Mouse (Mus musculus) adrenal gland (tissue): Measurements from ENCODE around the gene Fggy.

Experiments
- intact Hi-C: fragments of 180-260 bp; cut with DNase I; formaldehyde crosslinking; loops from one replicate; pipeline ENCODE4 v1.15.1; 2025

Gene Fggy

GRCm38 (mm10) chr4:95771542-95771941 lies 214.2 kb downstream of the Fggy start:
- intact Hi-C loops = no loop called here

DNA sequence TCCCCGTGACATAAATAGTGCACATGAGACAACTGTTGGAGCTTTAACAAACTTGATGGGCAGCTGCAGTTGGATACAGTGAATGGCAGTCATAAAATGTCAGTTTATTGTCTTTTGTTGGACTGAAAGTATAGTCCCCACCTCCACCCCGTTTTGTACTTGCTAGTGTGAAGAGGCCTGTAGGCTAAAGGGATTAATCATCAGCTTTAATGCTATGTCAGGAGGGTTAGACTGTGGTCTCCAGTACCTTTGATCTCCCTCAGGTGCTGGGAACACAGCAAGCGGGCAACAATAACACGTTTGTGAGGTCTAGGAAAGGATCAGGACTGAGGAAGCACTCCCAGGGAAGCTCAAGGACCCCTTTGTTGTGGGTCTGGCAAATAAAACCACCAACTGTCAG lies 214.6 kb downstream of the Fggy start:
- intact Hi-C loops = no loop called here

DNA sequence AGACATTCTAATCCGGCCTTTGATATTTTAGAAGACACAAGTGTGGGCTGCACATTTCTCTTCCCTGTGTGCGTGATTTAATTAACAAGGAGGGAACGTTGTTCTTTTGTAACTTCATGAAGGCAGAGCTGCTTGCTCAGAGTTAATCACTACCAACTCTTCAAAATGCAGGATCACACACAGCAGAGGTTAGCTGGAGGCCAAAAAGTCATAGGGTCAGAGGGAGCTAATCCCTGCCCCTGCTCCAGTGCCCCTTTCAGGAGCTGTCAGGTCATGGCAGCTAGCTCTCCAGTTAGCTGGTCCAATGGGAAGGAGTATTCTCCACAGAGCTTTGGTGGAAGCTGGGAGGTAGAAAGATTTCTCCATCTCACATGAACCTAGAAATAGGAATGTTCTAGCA lies 215.4 kb downstream of the Fggy start:
- intact Hi-C loops = no loop called here

DNA sequence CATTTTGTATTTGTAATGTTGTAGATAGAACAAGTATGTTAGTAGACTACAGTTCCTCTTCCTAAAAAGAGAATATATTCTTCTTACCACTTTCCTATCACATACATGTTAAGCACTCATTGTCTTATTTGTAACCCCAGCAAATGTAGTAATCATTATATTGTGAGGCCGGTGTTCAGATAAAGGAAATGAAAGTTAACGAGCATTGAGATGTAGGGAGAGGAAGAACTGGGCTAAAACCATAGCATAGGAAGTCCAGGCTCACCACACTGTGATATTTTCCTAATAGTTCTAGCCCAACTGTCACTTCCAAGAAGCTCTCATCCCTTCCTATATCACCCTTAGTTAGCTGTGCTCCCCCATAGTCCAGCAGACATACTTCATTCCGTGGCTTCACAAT lies 218.3 kb downstream of the Fggy start:
- intact Hi-C loops = no loop called here

DNA sequence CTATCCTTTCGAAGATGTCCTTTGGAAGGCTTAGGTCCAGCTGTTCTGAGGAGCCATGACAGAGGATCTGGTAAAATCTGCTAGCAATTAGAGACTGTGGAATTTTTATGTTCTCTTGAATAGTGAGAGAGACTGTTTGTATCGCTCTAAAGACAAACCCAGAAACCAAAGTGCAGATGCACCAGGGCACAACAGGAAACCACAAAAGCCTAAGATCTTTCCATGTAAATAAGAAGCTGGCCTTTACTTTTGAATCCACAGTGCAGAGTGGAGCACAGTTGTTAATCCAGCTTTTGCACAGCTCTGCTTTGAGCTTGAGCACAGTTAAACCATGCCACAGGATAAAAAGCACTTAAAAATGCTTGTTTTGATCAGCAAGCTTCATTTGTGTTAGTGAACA lies 220.5 kb downstream of the Fggy start:
- intact Hi-C loops = no loop called here

- intact Hi-C loops = no loop called here
These were observed 221.2 kb downstream of the Fggy start for GRCm38 (mm10) chr4:95778528-95778927.

DNA sequence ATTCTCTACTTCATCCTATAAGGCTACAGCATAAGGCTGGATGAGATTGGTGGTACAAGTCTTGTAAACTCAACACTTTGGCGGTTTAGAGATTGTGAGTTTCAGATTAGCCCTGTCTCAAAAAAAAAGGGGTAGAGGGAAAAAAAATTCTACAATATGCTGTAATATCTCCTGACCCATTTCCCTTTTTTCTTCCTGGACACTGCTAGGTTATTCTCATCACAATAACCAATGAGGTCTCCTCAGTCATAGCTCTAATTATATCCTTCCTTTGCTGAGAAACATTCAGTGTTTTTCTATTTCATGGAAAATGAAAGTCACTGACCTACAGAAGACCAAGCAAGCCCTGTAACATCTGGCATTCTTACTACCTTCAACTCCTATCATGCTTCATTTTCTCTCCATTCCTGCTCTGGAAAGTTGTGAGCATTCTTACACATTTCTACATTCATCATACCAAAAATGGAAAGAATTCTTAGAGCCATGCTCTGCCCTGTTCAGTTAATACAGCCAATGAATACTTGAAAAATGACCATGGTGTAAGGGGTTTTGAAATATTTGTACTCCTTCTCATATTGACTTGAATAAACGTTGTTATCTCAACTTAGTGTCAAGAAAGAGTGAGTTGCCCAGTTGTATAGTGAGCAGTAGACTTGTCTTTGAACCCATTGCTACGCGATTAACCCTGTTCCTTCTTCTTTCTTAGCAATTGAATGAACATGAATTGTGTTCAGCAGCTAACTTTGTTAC lies 227.0 kb downstream of the Fggy start:
- intact Hi-C loops = no loop called here

DNA sequence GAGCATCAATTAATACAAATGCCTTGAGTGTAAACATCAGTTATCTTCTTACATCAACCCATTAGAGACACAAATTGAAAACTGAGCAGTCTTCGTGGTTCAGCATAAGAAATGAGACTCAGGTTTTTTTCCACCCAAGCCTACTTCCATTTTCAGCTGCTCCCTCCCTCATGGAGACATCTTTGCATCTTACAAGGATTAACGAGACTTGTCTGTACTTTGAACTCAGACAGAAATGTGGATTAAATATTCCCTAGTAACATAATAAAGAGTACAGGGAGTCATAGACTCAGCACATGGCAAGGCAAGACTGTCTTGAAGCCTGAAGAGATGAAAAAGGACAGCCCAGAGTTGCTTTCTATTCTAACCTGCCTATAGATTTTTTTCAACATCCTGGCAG lies 230.3 kb downstream of the Fggy start:
- intact Hi-C loops = no loop called here

- intact Hi-C loops = no loop called here
These were observed 231.6 kb downstream of the Fggy start for GRCm38 (mm10) chr4:95788867-95789266.

GRCm38 (mm10) chr4:95791913-95792475 lies 234.7 kb downstream of the Fggy start:
- intact Hi-C loops = no loop called here

GRCm38 (mm10) chr4:95793647-95794328 lies 236.5 kb downstream of the Fggy start:
- intact Hi-C loops = no loop called here

- intact Hi-C loops = no loop called here
These were observed 237.3 kb downstream of the Fggy start for GRCm38 (mm10) chr4:95794651-95795050.

DNA sequence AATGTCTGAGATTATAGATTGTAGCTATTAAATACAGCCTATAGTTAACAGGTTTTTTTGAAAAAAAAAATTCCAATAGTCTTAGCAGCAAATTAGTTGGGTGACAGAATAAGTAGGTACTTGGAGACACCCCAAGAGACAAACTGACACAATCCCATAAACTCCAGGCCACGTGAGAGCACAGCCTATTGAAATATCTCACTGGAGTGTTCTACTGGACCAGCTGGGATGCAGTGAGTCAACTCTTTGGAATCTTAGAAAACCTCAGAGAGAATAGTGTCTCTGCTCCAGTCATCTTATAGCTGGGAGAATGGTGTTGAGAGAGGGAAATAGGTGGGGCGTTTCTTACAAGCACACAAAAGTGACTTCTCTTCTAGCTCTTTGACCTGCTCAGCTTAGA lies 238.0 kb downstream of the Fggy start:
- intact Hi-C loops = no loop called here

DNA sequence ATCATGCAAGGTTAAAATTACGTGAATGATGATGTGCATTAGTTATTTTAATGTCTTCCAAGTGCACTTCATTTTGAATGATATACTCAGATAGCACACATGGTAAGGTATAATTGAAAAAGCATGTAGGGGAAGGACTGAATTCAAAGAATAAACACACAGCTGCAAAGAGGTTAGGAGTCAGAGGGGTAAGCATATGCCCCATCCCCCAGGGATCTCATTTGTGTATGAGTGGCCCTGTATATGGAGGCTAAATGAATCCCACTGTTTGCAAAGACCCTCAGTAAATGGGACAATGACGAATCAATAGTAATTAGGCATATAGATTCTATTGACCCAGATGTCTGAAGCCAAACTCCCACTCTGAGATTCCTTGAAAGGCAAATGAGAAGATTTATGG lies 262.3 kb downstream of the Fggy start:
- intact Hi-C loops = no loop called here

GRCm38 (mm10) chr4:95821906-95822579 lies 264.7 kb downstream of the Fggy start:
- intact Hi-C loops = no loop called here

GRCm38 (mm10) chr4:95828164-95828563 lies 270.9 kb downstream of the Fggy start:
- intact Hi-C loops = no loop called here

DNA sequence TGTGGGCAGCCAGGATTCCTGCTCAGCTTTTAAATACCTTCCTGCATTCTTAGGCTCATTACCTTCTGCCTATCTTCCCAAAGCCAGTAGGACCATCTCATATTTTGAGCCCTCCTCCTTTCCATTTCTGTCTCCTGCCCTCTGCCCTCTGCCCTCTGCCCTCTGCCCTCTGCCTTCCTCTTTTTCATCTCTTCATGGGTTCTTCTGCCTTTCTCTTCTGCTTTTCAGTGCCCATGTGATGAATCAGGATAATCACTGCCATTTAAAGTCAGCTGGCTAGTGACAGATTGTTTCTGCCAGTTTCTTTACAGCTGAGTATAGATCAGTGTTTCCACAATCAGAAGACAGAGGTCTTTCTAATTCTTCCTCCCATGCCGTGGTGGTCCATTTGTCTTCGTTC lies 273.0 kb downstream of the Fggy start:
- intact Hi-C loops = no loop called here

- intact Hi-C loops = no loop called here
These were observed 282.6 kb downstream of the Fggy start for GRCm38 (mm10) chr4:95839860-95840259.

DNA sequence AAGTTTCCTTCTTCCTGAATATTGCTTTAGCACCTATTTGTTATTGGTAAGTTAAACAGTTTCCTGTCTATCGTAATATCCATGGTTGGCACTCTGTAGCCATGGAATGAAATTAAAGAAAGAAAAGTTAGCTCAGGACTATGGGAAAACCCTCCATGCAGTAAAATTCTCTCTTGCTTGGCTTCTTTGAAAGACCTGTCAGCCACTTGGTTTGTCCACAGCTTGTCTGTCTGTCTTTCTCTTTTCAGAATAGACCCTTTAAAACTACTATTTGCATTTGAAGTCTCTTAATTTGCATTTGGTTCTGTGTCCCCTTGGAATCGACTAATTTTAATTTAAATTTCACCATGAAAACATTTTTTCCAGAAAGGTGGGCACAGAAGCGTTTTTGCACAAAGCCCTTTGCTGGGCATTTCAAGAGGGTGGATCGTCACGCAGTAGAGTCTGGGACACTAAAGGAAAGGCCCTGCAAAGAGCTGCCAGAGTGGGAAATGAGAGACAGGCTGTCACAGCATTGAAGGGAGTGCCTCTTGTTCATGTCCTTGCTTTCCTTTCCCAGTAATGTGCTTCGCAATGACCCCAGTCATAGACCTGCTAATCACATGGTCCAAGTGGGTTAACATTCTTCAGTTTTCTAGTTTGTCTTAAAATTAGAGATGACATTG lies 283.2 kb downstream of the Fggy start:
- intact Hi-C loops = no loop called here

DNA sequence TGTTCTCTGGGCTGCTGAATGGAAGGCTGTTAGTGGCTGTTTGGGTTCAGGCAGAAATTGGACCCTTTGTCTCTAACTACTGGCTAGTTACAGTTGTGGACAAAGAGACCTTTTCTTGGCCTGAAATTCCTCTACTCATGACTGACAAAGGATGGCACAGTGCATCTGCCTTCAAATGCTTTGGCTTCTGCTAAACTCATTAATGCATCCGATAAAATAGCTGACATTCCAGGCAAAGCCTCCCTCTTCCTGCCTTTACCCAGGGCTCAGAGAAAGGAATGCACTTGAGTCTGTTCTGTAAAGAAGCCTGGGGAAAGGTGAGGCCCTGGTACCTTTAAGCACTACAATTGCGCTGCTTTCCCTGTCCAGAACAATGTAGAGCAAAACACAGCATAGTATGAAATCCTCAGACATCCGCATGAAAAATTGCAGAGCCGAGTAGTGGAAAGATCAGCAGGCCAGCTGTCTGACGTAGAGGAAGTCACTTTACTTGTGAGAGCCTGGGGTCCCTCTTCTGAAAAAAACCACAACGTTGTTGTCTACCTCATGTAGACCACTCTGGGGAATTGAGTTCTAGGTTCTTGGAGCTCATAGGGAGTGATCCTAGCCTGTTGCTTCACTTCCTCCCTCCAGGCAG lies 288.8 kb downstream of the Fggy start:
- intact Hi-C loops = no loop called here

GRCm38 (mm10) chr4:95847219-95847618 lies 289.9 kb downstream of the Fggy start:
- intact Hi-C loops = no loop called here
